Mouse (Mus musculus) monocyte, adult 2 months (primary cell): ENCODE measurements at regions not wholly inside any gene's neighbourhood (a gene's known extent, or its start where the extent isn't known, plus 50 kb on each side); places are given as distances from the start of the nearest gene placed in this dataset.

Source experiments
- DNase-seq, 2 experiments: peaks; one replicate each; pipeline ENCODE4 v3.0.0; 2022; ENCODE audit warnings: low spot score in 2 of 2, low read depth in 1 of 2

GRCm38 (mm10) chr19:37836900-37837299, 139.3 kb downstream of the Cyp26a1 start:
- no peak for DNase-seq
